In genomic region chr11:44767322-44767721, GRCm38 (mm10) we compare ENCODE assay signal across 30 mouse cellular contexts.
DNase-seq lines count a peak whose midpoint lies in the region; ATAC-seq and TF ChIP-seq lines count a peak whose summit lies in the region.
"Had no signal": no experiment of that assay in that cellular context is flagged by ENCODE, and none has a peak within 500 bp of the region (broad histone marks: within the 10 kb centered on the region; RNA-seq: fewer than 3 reads in every experiment).

No protein-coding gene starts in this region.

- no peaks in the 10 kb centered on the region for H3K36me3 ChIP-seq in midbrain, embryonic 14.5 days (ENCODE audit: control insufficient read depth, insufficient read depth, low read length)
- H3K36me3 ChIP-seq in midbrain, postnatal 0 days (ENCODE audit: insufficient read depth, low read length) = no peaks in the 10 kb centered on the region
- H3K36me3 ChIP-seq: embryonic facial prominence, embryonic 15.5 days; heart, embryonic 10.5 days; heart, embryonic 15.5 days; neural tube, embryonic 12.5 days had no signal

- no peak for TF ChIP-seq CTCF in midbrain, postnatal 0 days (IDR thresholded peaks at IDR 0.05)
- no peak for TF ChIP-seq CTCF in brain, embryonic 14.5 days (IDR thresholded peaks at IDR 0.05; ENCODE audit: borderline replicate concordance, extremely low read depth, insufficient read depth, insufficient read length)

- H3K9me3 ChIP-seq in midbrain, embryonic 14.5 days (ENCODE audit: control insufficient read depth, low read length) = no peaks in the 10 kb centered on the region
- H3K9me3 ChIP-seq in midbrain, postnatal 0 days (ENCODE audit: low read length) = no peaks in the 10 kb centered on the region
- H3K9me3 ChIP-seq: embryonic facial prominence, embryonic 15.5 days; forebrain, embryonic 13.5 days; heart, embryonic 10.5 days; heart, embryonic 15.5 days; neural tube, embryonic 12.5 days had no signal

- no peak overlapping the region for H3K4me3 ChIP-seq in midbrain, embryonic 14.5 days (replicated peaks; ENCODE audit: low read depth, low read length)
- H3K4me3 ChIP-seq in midbrain, postnatal 0 days (ENCODE audit: low read depth, low read length) = no peak overlapping the region
- H3K4me3 ChIP-seq: embryonic facial prominence, embryonic 15.5 days; forebrain, embryonic 13.5 days; heart, embryonic 10.5 days; heart, embryonic 15.5 days; neural tube, embryonic 12.5 days had no signal

- H3K4me2 ChIP-seq in midbrain, embryonic 14.5 days (ENCODE audit: low read length) = no peak overlapping the region
- H3K4me2 ChIP-seq in midbrain, postnatal 0 days (ENCODE audit: low read depth, low read length, poor library complexity, severe bottlenecking) = no peak overlapping the region
- H3K4me2 ChIP-seq: embryonic facial prominence, embryonic 15.5 days; forebrain, embryonic 13.5 days; heart, embryonic 15.5 days; neural tube, embryonic 12.5 days had no signal

- DNase-seq in embryo, embryonic 10.5 days (ENCODE audit: low spot score) = peak; percentile 30
- DNase-seq in embryo, embryonic 9.5 days (ENCODE audit: extremely low spot score) = no peak
- DNase-seq in midbrain, embryonic 14.5 days = no peak
- no peak for DNase-seq in midbrain, postnatal 0 days (ENCODE audit: low spot score)
- peak; percentile 47 for DNase-seq in brain, embryonic 14.5 days (ENCODE audit: low read depth)
- DNase-seq in layer of hippocampus, adult 9-11 months = no peak
- no peak for DNase-seq in c-Kit-positive CD71-positive TER-119-positive erythroid progenitor cells, embryonic 14.5 days (ENCODE audit: low spot score)
- DNase-seq: adrenal gland, postnatal 25 days; cerebellum, adult 11 months; cerebellum, adult 9-10 months; cerebellum, postnatal 36 days; embryo, embryonic 11 days; gastrocnemius, postnatal 25 days; kidney, adult 8-10 months; kidney, postnatal 4 days; layer of hippocampus, postnatal 36 days; liver; lung, adult 2 months; lung, postnatal 10 days; thymus, adult 2 months had no signal

- WGBS in midbrain, embryonic 14.5 days = 5% methylated on average over 3 of the region's 3 CpGs
- WGBS in midbrain, postnatal 0 days = 15% methylated on average over 3 of the region's 3 CpGs

- H3K27ac ChIP-seq in midbrain, embryonic 14.5 days (replicated peaks; ENCODE audit: low read depth, low read length) = peak overlapping the region; percentile 49
- H3K27ac ChIP-seq in midbrain, postnatal 0 days (ENCODE audit: low read depth, low read length) = no peak overlapping the region
- H3K27ac ChIP-seq: embryonic facial prominence, embryonic 15.5 days; forebrain, embryonic 13.5 days; heart, embryonic 10.5 days; heart, embryonic 15.5 days; kidney, postnatal 0 days; liver, embryonic 14.5 days; macrophage; neural tube, embryonic 12.5 days had no signal

- ATAC-seq in midbrain, embryonic 14.5 days (ENCODE audit: low FRiP score, low TSS enrichment) = no peak
- ATAC-seq in midbrain, postnatal 0 days (ENCODE audit: low FRiP score) = no peak
- ATAC-seq: forebrain, embryonic 13.5 days; intestine, embryonic 16.5 days had no signal

- no peaks in the 10 kb centered on the region for H3K27me3 ChIP-seq in midbrain, embryonic 14.5 days (ENCODE audit: control insufficient read depth, insufficient read depth, low read length)
- no peaks in the 10 kb centered on the region for H3K27me3 ChIP-seq in midbrain, postnatal 0 days (ENCODE audit: insufficient read depth, low read length)
- H3K27me3 ChIP-seq: CH12.LX; embryonic facial prominence, embryonic 15.5 days; heart, embryonic 15.5 days; neural tube, embryonic 12.5 days had no signal

- peaks cover 24% of the 10 kb centered on the region for H3K4me1 ChIP-seq in midbrain, embryonic 14.5 days (ENCODE audit: control insufficient read depth, insufficient read depth, low read length)
- no peaks in the 10 kb centered on the region for H3K4me1 ChIP-seq in midbrain, postnatal 0 days (ENCODE audit: insufficient read depth, low read length)
- H3K4me1 ChIP-seq: embryonic facial prominence, embryonic 15.5 days had no signal

- no peak for TF ChIP-seq POLR2A in brain, embryonic 14.5 days (IDR thresholded peaks at IDR 0.05; ENCODE audit: borderline replicate concordance, extremely low read depth, insufficient read depth, insufficient read length, poor library complexity, severe bottlenecking)

- H3K9ac ChIP-seq in midbrain, embryonic 14.5 days (replicated peaks; ENCODE audit: low read length) = no peak overlapping the region
- H3K9ac ChIP-seq in midbrain, postnatal 0 days (replicated peaks; ENCODE audit: low read length, poor library complexity, severe bottlenecking) = no peak overlapping the region
- H3K9ac ChIP-seq: embryonic facial prominence, embryonic 15.5 days; forebrain, embryonic 13.5 days; heart, embryonic 15.5 days; liver, embryonic 14.5 days; neural tube, embryonic 12.5 days had no signal

Comparison
In these comparisons a context has a peak if more than half of its experiments do, and no peak if none do; other contexts are left out.
1. DNase-seq: peak in embryo, embryonic 10.5 days (single experiment) and brain, embryonic 14.5 days (single experiment); none in embryo, embryonic 9.5 days (single experiment), midbrain, embryonic 14.5 days (single experiment), midbrain, postnatal 0 days (single experiment), layer of hippocampus, adult 9-11 months (single experiment) and c-Kit-positive CD71-positive TER-119-positive erythroid progenitor cells, embryonic 14.5 days (single experiment).